Mouse (Mus musculus) ES-Bruce4 (cell line): Measurements from ENCODE around the gene Sdr9c7. TPM values are rescaled to one million over a fixed set of nuclear protein-coding genes. Genes with fewer than 3 reads are reported as not detected.

ENCODE experiments used
- H3K27ac ChIP-seq: 2 replicates; pipeline ENCODE4 v1.5.1; 2012; ENCODE audit warnings: low read length, inconsistent platforms; ENCODE audit not compliant: insufficient read depth
- H3K27me3 ChIP-seq: 2 replicates; pipeline ENCODE4 v1.6.1; 2012; ENCODE audit warnings: mild to moderate bottlenecking, low read length, inconsistent platforms; ENCODE audit not compliant: control insufficient read depth, poor library complexity, insufficient read depth, severe bottlenecking
- H3K36me3 ChIP-seq: 2 replicates; pipeline ENCODE4 v1.6.1; 2012; ENCODE audit warnings: inconsistent platforms, mild to moderate bottlenecking, low read length, moderate library complexity; ENCODE audit not compliant: control insufficient read depth, poor library complexity, insufficient read depth, severe bottlenecking
- H3K4me1 ChIP-seq: one replicate; pipeline ENCODE4 v1.8.1; 2011; ENCODE audit warnings: low read length; ENCODE audit not compliant: control insufficient read depth, insufficient read depth
- H3K4me3 ChIP-seq: 2 replicates; pipeline ENCODE4 v1.5.1; 2011; ENCODE audit warnings: low read depth, mild to moderate bottlenecking, low read length
- H3K9ac ChIP-seq: 2 replicates; pipeline ENCODE4 v1.6.1; 2012; ENCODE audit warnings: low read depth, mild to moderate bottlenecking, inconsistent platforms; ENCODE audit not compliant: poor library complexity, severe bottlenecking
- H3K9me3 ChIP-seq: replicated peaks from 2 replicates; pipeline ENCODE4 v1.6.1; 2012; ENCODE audit warnings: mild to moderate bottlenecking, low read length, inconsistent platforms; ENCODE audit not compliant: control insufficient read depth, poor library complexity, insufficient read depth, severe bottlenecking
- CTCF ChIP-seq: IDR thresholded peaks from one replicate; pipeline ENCODE4 v1.8.1; 2011; ENCODE audit warnings: low read depth, low read length
- EP300 ChIP-seq: IDR thresholded peaks from 2 replicates; pipeline ENCODE4 v1.6.1; 2011; ENCODE audit warnings: low read depth, low read length; ENCODE audit not compliant: insufficient read depth
- POLR2A ChIP-seq: IDR thresholded peaks from one replicate; pipeline ENCODE4 v1.8.1; 2011; ENCODE audit warnings: low read length; ENCODE audit not compliant: insufficient read depth
- polyA plus RNA-seq: library from polyadenylated mRNA; stranded (reverse); fragments of >200 nt; gene quantifications from 2 replicates; pipeline ENCODE4 v1.2.4, GENCODE M21; 2011; ENCODE audit warnings: low read depth; ENCODE audit not compliant: missing spikeins, insufficient read depth, insufficient read length

Gene Sdr9c7
- polyA plus RNA-seq, 1 experiment, result not detected

DNA sequence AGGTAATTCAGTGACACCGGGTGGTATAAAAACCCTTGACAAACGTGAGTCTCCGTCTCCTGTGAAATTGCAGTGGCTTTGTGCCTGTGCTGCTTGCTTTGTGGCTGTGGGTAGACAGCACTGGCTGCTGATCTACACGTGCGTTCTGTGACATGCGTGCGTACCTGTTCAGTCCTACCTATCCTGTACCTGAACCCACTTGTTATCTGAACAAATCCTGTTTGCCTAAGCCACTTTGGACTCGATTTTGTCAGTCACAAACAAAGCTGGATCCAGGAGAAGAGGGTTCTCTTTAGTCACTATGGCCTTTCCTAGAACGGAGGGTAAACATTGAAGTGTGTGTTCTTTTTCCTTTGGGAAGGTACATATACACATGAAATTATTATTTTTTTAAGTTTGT is 53.1 kb downstream of the Sdr9c7 start:
- H3K27me3 ChIP-seq, result no peaks in the 10 kb centered on the region
- no peak overlapping the region for H3K9ac ChIP-seq
- H3K9me3 ChIP-seq, result no peaks in the 10 kb centered on the region
- no peaks in the 10 kb centered on the region for H3K4me1 ChIP-seq
- H3K4me3 ChIP-seq, result no peak overlapping the region
- H3K36me3 ChIP-seq, result no peaks in the 10 kb centered on the region
- TF ChIP-seq CTCF (no peak), EP300 (no peak), POLR2A (no peak)
- no peak overlapping the region for H3K27ac ChIP-seq

DNA sequence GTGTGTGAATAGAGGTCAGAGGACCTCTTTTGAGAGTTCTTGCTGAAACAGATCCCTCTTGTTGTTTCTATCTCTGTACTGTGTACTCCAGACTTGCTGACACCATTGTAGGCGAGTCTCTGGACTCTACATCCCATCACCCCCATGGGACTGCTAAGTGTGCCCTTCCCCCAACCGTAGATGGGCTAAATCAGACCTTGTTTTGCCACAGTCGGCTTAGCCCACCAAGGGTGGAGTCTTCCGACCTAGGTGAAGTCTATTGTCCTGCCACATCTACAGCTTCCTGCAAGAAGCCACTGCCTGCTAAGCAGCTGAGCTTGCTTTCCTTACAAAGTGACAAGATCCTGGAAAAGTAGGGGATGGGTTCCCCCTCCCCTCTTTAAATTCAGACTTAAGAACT is 53.5 kb downstream of the Sdr9c7 start:
- TF ChIP-seq EP300, result no peak
- no peak for TF ChIP-seq CTCF
- no peak for TF ChIP-seq POLR2A
- no peaks in the 10 kb centered on the region for H3K27me3 ChIP-seq
- no peak overlapping the region for H3K4me3 ChIP-seq
- H3K27ac ChIP-seq, result no peak overlapping the region
- H3K9me3 ChIP-seq, result no peaks in the 10 kb centered on the region
- H3K4me1 ChIP-seq, result no peaks in the 10 kb centered on the region
- H3K9ac ChIP-seq, result no peak overlapping the region
- H3K36me3 ChIP-seq, result no peaks in the 10 kb centered on the region

DNA sequence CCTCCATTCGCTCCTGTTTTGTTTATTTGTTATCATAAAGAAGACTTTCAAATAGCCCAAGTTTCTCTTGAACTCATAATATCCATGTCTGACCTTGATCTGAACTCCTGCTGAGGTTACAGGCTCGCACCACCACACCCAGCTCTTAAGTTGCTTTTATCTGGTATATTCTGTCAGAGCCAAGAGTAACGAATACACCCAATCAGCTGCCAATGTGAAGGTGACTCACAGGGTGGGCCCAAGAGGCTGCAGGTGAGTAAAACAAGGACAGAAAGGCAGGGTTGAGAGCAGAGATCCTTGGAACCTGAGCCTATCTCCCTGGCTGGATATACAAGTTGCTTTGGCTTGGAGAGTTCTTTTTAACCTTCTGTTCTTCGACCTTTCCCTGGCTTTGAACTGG is 56.7 kb downstream of the Sdr9c7 start:
- no peaks in the 10 kb centered on the region for H3K27me3 ChIP-seq
- no peak overlapping the region for H3K9ac ChIP-seq
- no peaks in the 10 kb centered on the region for H3K9me3 ChIP-seq
- TF ChIP-seq POLR2A (no peak), EP300 (0 out of 2 replicates have a peak, but pooled peaks have one; percentile 16)
- no peaks in the 10 kb centered on the region for H3K36me3 ChIP-seq
- peaks cover 2% of the 10 kb centered on the region for H3K4me1 ChIP-seq
- no peak overlapping the region for H3K4me3 ChIP-seq
- no peak overlapping the region for H3K27ac ChIP-seq

DNA sequence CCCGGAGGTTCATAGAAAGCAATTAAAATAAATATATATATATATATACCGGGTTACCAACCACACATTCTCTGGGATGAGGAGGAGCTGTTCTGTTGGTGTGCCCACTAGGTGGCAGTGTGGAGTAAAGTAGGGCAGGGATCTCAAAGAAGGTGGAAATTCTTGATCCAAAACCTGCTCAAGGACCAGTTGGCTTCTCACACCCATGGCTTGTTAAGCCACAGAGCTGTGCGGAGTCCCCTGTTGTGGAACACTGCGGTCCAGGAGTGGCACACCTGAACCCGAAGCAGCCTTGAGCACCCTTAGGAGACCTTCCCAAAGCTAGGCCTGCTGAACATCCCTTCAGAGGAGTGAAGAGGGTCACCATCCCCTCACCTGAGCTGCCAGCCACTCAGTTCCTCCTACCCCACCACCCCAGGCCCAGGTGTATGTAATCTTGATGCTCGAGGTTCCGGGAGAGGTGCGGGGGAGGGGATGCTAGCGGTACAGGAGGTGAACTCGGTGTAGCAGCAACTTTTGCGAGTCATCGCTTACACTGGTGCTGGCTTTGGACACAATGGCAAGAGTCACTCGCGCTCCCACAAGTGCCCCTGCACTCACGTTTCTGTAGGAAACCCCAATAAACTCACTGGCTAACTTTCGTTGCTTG is 58.0 kb downstream of the Sdr9c7 start:
- H3K4me1 ChIP-seq, result peaks cover 2% of the 10 kb centered on the region
- peak; percentile 38 for TF ChIP-seq CTCF
- TF ChIP-seq EP300, result no peak
- no peak for TF ChIP-seq POLR2A
- no peaks in the 10 kb centered on the region for H3K36me3 ChIP-seq
- H3K27ac ChIP-seq, result no peak overlapping the region
- H3K27me3 ChIP-seq, result no peaks in the 10 kb centered on the region
- peaks cover 4% of the 10 kb centered on the region; the same call in 1 of the 2 replicates for H3K9me3 ChIP-seq
- no peak overlapping the region for H3K9ac ChIP-seq
- H3K4me3 ChIP-seq, result no peak overlapping the region; the same call in 1 of the 2 replicates

DNA sequence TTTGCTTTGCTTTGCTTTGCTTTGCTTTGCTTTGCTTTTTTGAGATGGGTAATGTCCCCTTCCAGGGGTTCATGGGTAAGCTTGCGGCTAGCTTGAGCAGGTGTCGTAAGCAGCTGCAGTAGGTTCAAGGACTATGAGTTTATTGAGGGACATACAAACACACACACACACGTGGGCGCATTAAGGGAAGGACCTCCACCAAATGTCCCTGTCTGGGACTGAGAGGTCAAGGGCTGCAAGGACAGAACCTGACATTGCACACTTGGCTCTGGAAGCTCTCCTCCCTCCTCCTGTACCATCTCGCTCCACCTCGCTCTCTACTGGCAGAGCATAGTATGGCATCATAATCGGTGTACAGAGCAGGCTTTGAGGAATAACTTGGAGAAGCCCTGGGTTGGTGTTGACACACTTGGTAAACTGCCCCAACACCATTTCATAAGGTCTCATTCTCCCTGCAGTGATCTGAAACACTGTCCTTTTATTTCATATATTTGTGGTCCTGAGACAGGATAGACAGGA is 60.9 kb downstream of the Sdr9c7 start:
- Histone ChIP-seq H3K36me3 (no peaks in the 10 kb centered on the region), H3K4me3 (no peak overlapping the region), H3K9me3 (peaks cover 16% of the 10 kb centered on the region; the same call in 1 of the 2 replicates), H3K4me1 (peaks cover 2% of the 10 kb centered on the region), H3K9ac (no peak overlapping the region), H3K27ac (no peak overlapping the region), H3K27me3 (no peaks in the 10 kb centered on the region)
- TF ChIP-seq EP300 (no peak), POLR2A (no peak), CTCF (peak; percentile 2)

Other genes starting within 250 kb of the Sdr9c7 start
- 22.0 and 22.3 TPM in 2 replicates for gene Nemp1, start 231.6 kb upstream of the Sdr9c7 start, polyA plus RNA-seq
- 5.5 and 8.1 TPM in 2 replicates for gene Nab2, start 229.9 kb upstream of the Sdr9c7 start, polyA plus RNA-seq
- gene Myo1a, start 193.3 kb upstream of the Sdr9c7 start, polyA plus RNA-seq, result 0.34 and 0.72 TPM in 2 replicates
- not detected in 2 replicates for gene Tac2, start 174.0 kb upstream of the Sdr9c7 start, polyA plus RNA-seq
- gene Zbtb39, start 159.0 kb upstream of the Sdr9c7 start, polyA plus RNA-seq, result 14.6 and 15.6 TPM in 2 replicates
- gene Gpr182, start 146.8 kb upstream of the Sdr9c7 start, polyA plus RNA-seq, result not detected in 2 replicates
- gene Rdh1, start 138.8 kb upstream of the Sdr9c7 start, polyA plus RNA-seq, result 0.40 and 0.67 TPM in 2 replicates
- not detected in 2 replicates for gene Rdh16f1, start 138.7 kb upstream of the Sdr9c7 start, polyA plus RNA-seq
- gene Rdh9, start 122.1 kb upstream of the Sdr9c7 start, polyA plus RNA-seq, result 0.49 and 0.65 TPM in 2 replicates
- 0.19 TPM in 1 of 2 replicates, not detected in the other for gene Rdh16, start 97.4 kb upstream of the Sdr9c7 start, polyA plus RNA-seq
- not detected in 2 replicates for gene Rdh19, start 48.6 kb upstream of the Sdr9c7 start, polyA plus RNA-seq
- not detected in 2 replicates for gene Rdh16f2, start 32.0 kb upstream of the Sdr9c7 start, polyA plus RNA-seq
- not detected in 2 replicates for gene Rdh7, start 9.7 kb upstream of the Sdr9c7 start, polyA plus RNA-seq
- gene Hsd17b6, start 109.1 kb downstream of the Sdr9c7 start, polyA plus RNA-seq, result not detected in 2 replicates
- 69.7 and 78.2 TPM in 2 replicates for gene Prim1, start 116.7 kb downstream of the Sdr9c7 start, polyA plus RNA-seq
- gene Naca, start 137.1 kb downstream of the Sdr9c7 start, polyA plus RNA-seq, result 1,269 and 1,335 TPM in 2 replicates
- 759 and 788 TPM in 2 replicates for gene Ptges3, start 160.4 kb downstream of the Sdr9c7 start, polyA plus RNA-seq
- gene Atp5b, start 184.8 kb downstream of the Sdr9c7 start, polyA plus RNA-seq, result 1,323 and 1,329 TPM in 2 replicates
- 166 and 170 TPM in 2 replicates for gene Baz2a, start 193.1 kb downstream of the Sdr9c7 start, polyA plus RNA-seq